Mouse (Mus musculus): ENCODE measurements around the gene Vmn1r20. TPM values are rescaled to one million over a fixed set of nuclear protein-coding genes. Genes with fewer than 3 reads are reported as not detected.

Gene Vmn1r20
- not detected for total RNA-seq (2023)

DNA sequence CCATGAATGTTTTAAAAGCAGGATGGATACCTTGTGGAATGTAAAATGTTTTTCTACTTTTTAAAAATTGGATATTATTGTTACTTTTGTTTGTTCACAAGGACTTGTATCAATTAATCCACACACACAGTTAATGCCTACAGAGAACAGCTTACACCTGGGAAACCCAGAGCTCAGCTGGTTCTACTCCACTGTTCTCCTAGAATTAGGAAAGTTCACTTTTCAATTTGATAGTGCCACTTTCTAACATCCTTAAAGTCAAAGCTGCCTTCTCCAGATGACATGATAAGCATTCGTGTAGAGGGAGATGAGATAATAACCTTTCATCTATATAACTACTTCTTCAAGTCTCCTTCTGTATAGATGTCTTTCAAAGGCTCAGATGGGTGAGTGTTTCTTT lies at the start of gene Vmn1r20:
TSS of gene Vmn1r20 (plus strand) at position 301 of the 400 bp plus-strand sequence.

GRCm38 (mm10) chr6:57395683-57396082 lies 33.0 kb upstream of the Vmn1r20 start, which contains the start of gene Vmn1r18:
Vmn1r18 (minus strand) TSS chr6:57395783.

GRCm38 (mm10) chr6:57403480-57403879 lies 25.2 kb upstream of the Vmn1r20 start, which contains the start of gene Vmn1r19:
Vmn1r19 (plus strand) TSS chr6:57403780.

Other genes with a start within 250 kb of the Vmn1r20 start
- gene Vmn1r13, start 225.6 kb upstream of the Vmn1r20 start, total RNA-seq (2023) = not detected
- not detected for gene Vmn1r14, start 197.2 kb upstream of the Vmn1r20 start, total RNA-seq (2023)
- gene Vmn1r15, start 171.0 kb upstream of the Vmn1r20 start, total RNA-seq (2023) = not detected
- gene Vmn1r16, start 99.4 kb upstream of the Vmn1r20 start, total RNA-seq (2023) = not detected
- not detected for gene Vmn1r17, start 65.2 kb upstream of the Vmn1r20 start, total RNA-seq (2023)
- not detected for gene Vmn1r18, start 33.1 kb upstream of the Vmn1r20 start, total RNA-seq (2023)
- not detected for gene Vmn1r19, start 25.1 kb upstream of the Vmn1r20 start, total RNA-seq (2023)
- gene Ppm1k, start 106.5 kb downstream of the Vmn1r20 start, total RNA-seq (2023) = 1 to 10 TPM; 6.6 to 7.2 TPM
- gene Herc6, start 152.1 kb downstream of the Vmn1r20 start, total RNA-seq (2023) = 10 to 100 TPM; 12.6 to 13.7 TPM

Measured in neutrophil, adult 83 days (primary cell).